Mouse (Mus musculus) neural tube, embryonic 12.5 days (tissue): Measurements from ENCODE around the gene Atf6b. TPM values are rescaled to one million over a fixed set of nuclear protein-coding genes. Genes with fewer than 3 reads are reported as not detected.

Experiments
- ATAC-seq: fragments of 200-750 bp; cut with Nextera tagmentation; 2 replicates; pipeline ENCODE4 v1.8.0; 2017; ENCODE audit warnings: low read depth, mild to moderate bottlenecking, moderate TSS enrichment, moderate library complexity; ENCODE audit not compliant: low FRiP score
- H3K27ac ChIP-seq: fragments of 300-500 bp; sonication (generic); 2 replicates; pipeline ENCODE4 v1.5.1; 2016
- H3K27me3 ChIP-seq: fragments of 300-500 bp; sonication (generic); replicated peaks from 2 replicates; pipeline ENCODE4 v1.6.1; 2016; ENCODE audit warnings: mild to moderate bottlenecking
- H3K36me3 ChIP-seq: fragments of 300-500 bp; sonication (generic); 2 replicates; pipeline ENCODE4 v1.6.1; 2016; ENCODE audit warnings: mild to moderate bottlenecking
- H3K4me1 ChIP-seq: fragments of 300-500 bp; sonication (generic); 2 replicates; pipeline ENCODE4 v1.6.1; 2016
- H3K4me2 ChIP-seq: fragments of 300-500 bp; sonication (generic); replicated peaks from 2 replicates; pipeline ENCODE4 v1.6.1; 2016; ENCODE audit warnings: mild to moderate bottlenecking
- H3K4me3 ChIP-seq: fragments of 300-500 bp; sonication (generic); 2 replicates; pipeline ENCODE4 v1.5.1; 2016
- H3K9ac ChIP-seq: fragments of 300-500 bp; sonication (generic); 2 replicates; pipeline ENCODE4 v1.6.1; 2016; ENCODE audit warnings: mild to moderate bottlenecking
- H3K9me3 ChIP-seq: fragments of 300-500 bp; sonication (generic); 2 replicates; pipeline ENCODE4 v1.6.1; 2016; ENCODE audit warnings: mild to moderate bottlenecking
- WGBS: fragments of 180-500 bp; shearing (Covaris S2); methylation state at CpG from one replicate; pipeline ENCODE4 v1.1.7; 2016; 5-methylcytosine and 5-hydroxymethylcytosine counted together
- polyA plus RNA-seq: library from polyadenylated mRNA; unstranded; fragments of >200 nt; fragmentation: Nextera tagmentation; extraction: Ambion mirVana; gene quantifications from 2 replicates; pipeline ENCODE4 v1.2.1, GENCODE M21; 2016

Gene Atf6b
- polyA plus RNA-seq, 1 experiment from 2014 or later, result 120 TPM

GRCm38 (mm10) chr17:34688889-34689288 lies 41.9 kb downstream of the Atf6b start:
- no peak for ATAC-seq
- H3K4me3 ChIP-seq, result no peak overlapping the region
- no peaks in the 10 kb centered on the region for H3K9me3 ChIP-seq
- no peak overlapping the region for H3K4me2 ChIP-seq
- no peak overlapping the region for H3K27ac ChIP-seq
- no peaks in the 10 kb centered on the region for H3K36me3 ChIP-seq
- H3K27me3 ChIP-seq, result no peaks in the 10 kb centered on the region
- H3K9ac ChIP-seq, result no peak overlapping the region
- WGBS, result 93% methylated on average over 7 of the region's 7 CpGs
- H3K4me1 ChIP-seq, result no peaks in the 10 kb centered on the region

GRCm38 (mm10) chr17:34690458-34690857 lies 43.5 kb downstream of the Atf6b start:
- Histone ChIP-seq H3K9ac (no peak overlapping the region), H3K4me3 (no peak overlapping the region), H3K27me3 (no peaks in the 10 kb centered on the region), H3K27ac (no peak overlapping the region), H3K4me2 (no peak overlapping the region), H3K36me3 (no peaks in the 10 kb centered on the region), H3K4me1 (no peaks in the 10 kb centered on the region), H3K9me3 (no peaks in the 10 kb centered on the region)
- no peak for ATAC-seq
- WGBS, result 76% methylated on average over 4 of the region's 4 CpGs

GRCm38 (mm10) chr17:34692906-34693305 lies 46.0 kb downstream of the Atf6b start:
- no peak overlapping the region for H3K27ac ChIP-seq
- H3K4me3 ChIP-seq, result no peak overlapping the region
- WGBS, result 65% methylated on average over 7 of the region's 7 CpGs
- no peak overlapping the region for H3K9ac ChIP-seq
- no peaks in the 10 kb centered on the region for H3K36me3 ChIP-seq
- H3K4me1 ChIP-seq, result no peaks in the 10 kb centered on the region
- no peaks in the 10 kb centered on the region for H3K9me3 ChIP-seq
- H3K4me2 ChIP-seq, result no peak overlapping the region
- no peaks in the 10 kb centered on the region for H3K27me3 ChIP-seq
- no peak for ATAC-seq

- Histone ChIP-seq H3K4me2 (no peak overlapping the region), H3K27ac (no peak overlapping the region), H3K4me1 (no peaks in the 10 kb centered on the region), H3K4me3 (no peak overlapping the region), H3K9ac (no peak overlapping the region), H3K27me3 (no peaks in the 10 kb centered on the region; the same call in 1 of the 2 replicates), H3K9me3 (no peaks in the 10 kb centered on the region), H3K36me3 (no peaks in the 10 kb centered on the region)
- no peak for ATAC-seq
- 53% methylated on average over 14 of the region's 14 CpGs for WGBS
These were observed 52.8 kb downstream of the Atf6b start for GRCm38 (mm10) chr17:34699575-34700408.

- H3K9ac ChIP-seq, result no peak overlapping the region
- no peaks in the 10 kb centered on the region for H3K4me1 ChIP-seq
- no peak for ATAC-seq
- no peak overlapping the region for H3K4me3 ChIP-seq
- H3K4me2 ChIP-seq, result no peak overlapping the region
- no peaks in the 10 kb centered on the region for H3K9me3 ChIP-seq
- H3K36me3 ChIP-seq, result no peaks in the 10 kb centered on the region
- no peak overlapping the region for H3K27ac ChIP-seq
- 67% methylated on average over 2 of the region's 2 CpGs for WGBS
- no peaks in the 10 kb centered on the region; the same call in 1 of the 2 replicates for H3K27me3 ChIP-seq
These were observed 53.7 kb downstream of the Atf6b start for GRCm38 (mm10) chr17:34700671-34701071.

Other genes with a start within 250 kb of the Atf6b start
- 1.4 and 1.6 TPM in 2 replicates for gene BC051142, start 248.3 kb upstream of the Atf6b start, polyA plus RNA-seq
- not detected in 2 replicates for gene Btnl4, start 169.8 kb upstream of the Atf6b start, polyA plus RNA-seq
- gene Btnl6, start 129.8 kb upstream of the Atf6b start, polyA plus RNA-seq, result not detected in 2 replicates
- gene Notch4, start 82.9 kb upstream of the Atf6b start, polyA plus RNA-seq, result 10.2 and 11.6 TPM in 2 replicates
- 4.2 and 5.5 TPM in 2 replicates for gene Gpsm3, start 57.3 kb upstream of the Atf6b start, polyA plus RNA-seq
- gene Pbx2, start 55.9 kb upstream of the Atf6b start, polyA plus RNA-seq, result 17.1 and 18.4 TPM in 2 replicates
- gene Ager, start 49.3 kb upstream of the Atf6b start, polyA plus RNA-seq, result 1.9 and 2.3 TPM in 2 replicates
- 249 and 263 TPM in 2 replicates for gene Rnf5, start 43.5 kb upstream of the Atf6b start, polyA plus RNA-seq
- 81.1 and 97.7 TPM in 2 replicates for gene Agpat1, start 42.9 kb upstream of the Atf6b start, polyA plus RNA-seq
- 13.0 and 15.5 TPM in 2 replicates for gene Egfl8, start 31.2 kb upstream of the Atf6b start, polyA plus RNA-seq
- gene Ppt2, start 18.6 kb upstream of the Atf6b start, polyA plus RNA-seq, result 22.9 and 25.2 TPM in 2 replicates
- 1.4 and 1.6 TPM in 2 replicates for gene Prrt1, start 17.6 kb upstream of the Atf6b start, polyA plus RNA-seq
- 17.4 and 17.5 TPM in 2 replicates for gene Fkbpl, start 2.4 kb upstream of the Atf6b start, polyA plus RNA-seq
- gene Tnxb, start 23.4 kb downstream of the Atf6b start, polyA plus RNA-seq, result 0.03 TPM in 2 replicates
- gene C4b, start 96.7 kb downstream of the Atf6b start, polyA plus RNA-seq, result not detected in 2 replicates
- gene Cyp21a1, start 157.4 kb downstream of the Atf6b start, polyA plus RNA-seq, result not detected in 2 replicates
- 30.8 and 30.9 TPM in 2 replicates for gene Stk19, start 189.8 kb downstream of the Atf6b start, polyA plus RNA-seq
- 64.1 and 66.2 TPM in 2 replicates for gene Dxo, start 189.9 kb downstream of the Atf6b start, polyA plus RNA-seq
- 61.2 and 64.7 TPM in 2 replicates for gene Skiv2l, start 203.1 kb downstream of the Atf6b start, polyA plus RNA-seq
- 95.9 and 98.6 TPM in 2 replicates for gene Nelfe, start 203.2 kb downstream of the Atf6b start, polyA plus RNA-seq
- gene Cfb, start 215.4 kb downstream of the Atf6b start, polyA plus RNA-seq, result 2.0 and 3.0 TPM in 2 replicates
- gene Zbtb12, start 232.3 kb downstream of the Atf6b start, polyA plus RNA-seq, result 11.5 and 12.0 TPM in 2 replicates
- gene Gm20547, start 234.9 kb downstream of the Atf6b start, polyA plus RNA-seq, result not detected in 2 replicates